Mouse (Mus musculus): ENCODE data around the gene Olfr372. TPM values are rescaled to one million over a fixed set of nuclear protein-coding genes. Genes with fewer than 3 reads are reported as not detected.
"Not testable (repeated sequence)": the region's sequence is repeated elsewhere in the genome, so short reads cannot be mapped to it uniquely, and the experiment has no call there.

The Olfr372 gene
- total RNA-seq (2017) = 0.12 and 0.47 TPM in 2 replicates

DNA sequence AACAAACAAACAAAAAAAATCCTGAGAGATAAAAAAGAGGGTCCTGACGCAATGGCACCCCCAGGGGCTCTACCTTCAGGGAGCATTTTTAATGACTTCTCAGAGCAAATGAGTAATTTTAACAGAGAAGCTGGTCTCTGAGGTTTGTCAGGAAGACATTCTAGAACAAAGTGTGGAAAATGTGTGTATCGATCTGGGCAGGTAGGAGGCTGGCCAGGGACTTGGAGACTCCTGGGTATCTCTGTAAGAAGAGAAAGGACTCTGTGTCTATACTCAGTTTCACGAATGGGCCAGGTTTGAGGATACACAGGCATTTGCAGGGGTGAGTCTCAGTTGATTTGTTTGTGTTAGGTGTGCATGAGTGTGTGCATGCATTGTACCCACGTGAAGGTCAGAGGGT, at the start of gene Olfr372:
Gene Olfr372 (plus strand): TSS at position 301 of the 400 bp plus-strand sequence.
- not testable (repeated sequence) for ATAC-seq (ENCODE audit: extremely low read depth, insufficient number of reproducible peaks, low FRiP score, poor library complexity, severe bottlenecking)

GRCm38 (mm10) chr8:71999434-71999833, 41.6 kb upstream of the Olfr372 start:
- ATAC-seq (ENCODE audit: extremely low read depth, insufficient number of reproducible peaks, low FRiP score, poor library complexity, severe bottlenecking) = no peak

DNA sequence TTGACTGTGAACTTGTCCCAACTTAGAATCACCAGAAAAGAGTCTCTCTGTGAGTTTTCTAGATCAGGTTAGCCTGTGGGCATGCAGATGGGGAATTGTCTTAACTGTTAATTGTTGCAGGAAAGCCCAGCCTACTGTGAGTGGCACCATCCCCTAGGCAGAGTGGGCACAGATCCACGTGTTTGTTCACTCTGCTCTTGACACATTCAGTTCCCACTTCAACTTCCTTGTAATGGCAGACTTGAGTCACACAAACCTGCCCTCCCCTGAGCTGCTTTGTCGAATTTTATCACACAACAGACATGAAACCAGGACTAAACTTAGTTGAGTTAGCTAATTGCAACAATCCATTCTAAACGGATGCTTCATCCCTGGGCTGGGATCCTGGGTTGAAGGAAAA, 40.8 kb upstream of the Olfr372 start:
- no peak for ATAC-seq (ENCODE audit: extremely low read depth, insufficient number of reproducible peaks, low FRiP score, poor library complexity, severe bottlenecking)

DNA sequence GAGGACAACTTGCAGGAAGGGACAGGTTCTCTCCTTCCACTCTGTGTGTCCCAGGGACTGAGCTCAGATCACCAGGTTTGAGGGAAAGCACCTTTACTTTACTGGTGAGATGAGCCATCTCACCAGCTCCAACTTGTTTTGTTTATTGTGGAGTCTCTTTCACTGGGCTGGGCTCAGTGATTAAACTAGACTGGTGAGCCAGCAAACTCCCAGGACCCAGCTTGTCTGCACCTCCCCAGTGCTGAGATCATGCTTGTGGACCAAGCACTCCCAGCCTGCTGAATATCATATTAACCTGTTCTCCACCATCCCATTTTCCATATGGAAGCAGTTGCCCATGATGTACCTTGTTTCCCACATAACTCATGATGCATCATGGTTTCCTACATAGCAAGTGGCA, 38.1 kb upstream of the Olfr372 start:
- ATAC-seq (ENCODE audit: extremely low read depth, insufficient number of reproducible peaks, low FRiP score, poor library complexity, severe bottlenecking) = no peak

- ATAC-seq (ENCODE audit: extremely low read depth, insufficient number of reproducible peaks, low FRiP score, poor library complexity, severe bottlenecking) = peak; percentile 64
These were observed 35.1 kb upstream of the Olfr372 start for GRCm38 (mm10) chr8:72005912-72006311.

GRCm38 (mm10) chr8:72006763-72007162, 34.3 kb upstream of the Olfr372 start:
- ATAC-seq (ENCODE audit: extremely low read depth, insufficient number of reproducible peaks, low FRiP score, poor library complexity, severe bottlenecking) = no peak

- peak; percentile 77 for ATAC-seq (ENCODE audit: extremely low read depth, insufficient number of reproducible peaks, low FRiP score, poor library complexity, severe bottlenecking)
These were observed 32.8 kb upstream of the Olfr372 start for GRCm38 (mm10) chr8:72008134-72008641.

DNA sequence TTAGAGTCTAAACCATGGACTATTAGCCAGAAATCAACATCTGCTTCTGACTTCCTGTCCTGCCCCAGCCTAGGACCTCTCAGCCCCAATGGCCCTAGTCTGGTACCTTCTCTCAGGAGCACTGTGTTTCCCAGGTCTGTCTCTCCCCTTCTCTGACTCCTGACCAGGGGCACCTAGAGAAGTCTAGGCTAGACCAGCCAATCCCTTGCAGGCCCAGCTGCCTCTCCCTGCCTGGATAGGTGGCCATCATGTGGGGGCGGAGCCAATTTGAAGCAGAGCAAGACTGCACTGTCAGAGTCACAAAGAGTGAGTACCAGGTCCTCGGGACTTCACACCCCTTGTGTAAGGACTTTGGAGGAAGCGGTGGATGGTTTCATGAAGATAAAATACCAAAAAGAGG, 31.5 kb upstream of the Olfr372 start, which contains the start of gene Cyp4f18:
Gene Cyp4f18 (minus strand): TSS at position 154 of the 400 bp plus-strand sequence.
- peak; percentile 60 for ATAC-seq (ENCODE audit: extremely low read depth, insufficient number of reproducible peaks, low FRiP score, poor library complexity, severe bottlenecking)

DNA sequence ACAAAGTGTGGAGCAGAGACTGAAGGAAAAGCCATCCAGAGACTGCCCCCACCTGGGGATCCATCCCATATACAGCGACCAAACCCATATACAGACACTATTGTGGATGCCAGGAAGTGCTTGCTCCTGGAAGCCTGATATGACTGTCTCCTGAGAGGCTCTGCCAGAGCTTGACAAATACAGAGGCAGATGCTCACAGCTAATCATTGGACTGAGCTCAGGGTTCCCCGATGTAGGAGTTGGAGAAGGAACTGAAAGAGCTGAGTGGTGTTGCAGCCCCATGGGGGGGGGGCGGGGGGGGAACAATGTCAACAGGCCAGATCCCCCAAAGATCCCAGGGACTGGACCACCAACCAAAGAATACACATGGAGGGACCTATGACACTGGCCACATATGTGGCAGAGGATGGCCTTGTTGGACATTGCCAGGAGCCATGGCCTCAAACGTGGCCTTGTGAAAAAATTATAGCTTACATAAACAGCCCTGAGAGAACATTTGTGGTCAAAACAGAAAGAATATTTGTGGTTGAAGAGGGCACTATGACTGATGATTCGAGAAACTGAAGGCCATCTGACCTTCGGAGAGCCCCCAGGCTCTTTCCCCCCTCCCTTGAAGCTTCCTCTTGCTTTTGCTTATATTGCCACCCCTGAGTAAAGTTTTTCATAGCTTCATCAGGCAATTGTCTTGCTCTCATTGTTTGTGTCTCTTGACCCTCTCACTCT, 27.4 kb upstream of the Olfr372 start:
- ATAC-seq (ENCODE audit: extremely low read depth, insufficient number of reproducible peaks, low FRiP score, poor library complexity, severe bottlenecking) = not testable (repeated sequence)

DNA sequence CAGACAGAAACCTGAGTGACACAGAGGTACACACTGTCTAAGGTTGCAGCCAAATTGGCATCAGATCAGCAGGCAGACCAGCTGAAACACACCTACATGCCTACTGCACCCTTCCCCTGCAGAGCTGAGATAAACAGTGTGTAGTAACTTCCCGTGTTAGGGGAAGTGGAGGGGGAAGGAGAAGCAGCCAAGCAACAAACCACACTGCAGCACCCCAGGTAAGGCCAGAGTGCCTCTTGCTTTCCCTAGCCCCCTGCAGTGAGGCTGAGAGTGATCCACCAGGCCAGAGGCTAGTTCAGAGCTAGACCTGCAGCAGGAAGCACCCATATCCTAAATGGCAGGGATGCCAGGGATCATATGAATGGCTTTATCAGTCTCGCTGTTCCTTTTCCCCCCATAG, 23.7 kb upstream of the Olfr372 start:
- peak; percentile 96 for ATAC-seq (ENCODE audit: extremely low read depth, insufficient number of reproducible peaks, low FRiP score, poor library complexity, severe bottlenecking)

- ATAC-seq (ENCODE audit: extremely low read depth, insufficient number of reproducible peaks, low FRiP score, poor library complexity, severe bottlenecking) = no peak
These were observed 22.9 kb upstream of the Olfr372 start for GRCm38 (mm10) chr8:72018141-72018540.

- ATAC-seq (ENCODE audit: extremely low read depth, insufficient number of reproducible peaks, low FRiP score, poor library complexity, severe bottlenecking) = not testable (repeated sequence)
These were observed 22.0 kb upstream of the Olfr372 start for GRCm38 (mm10) chr8:72019022-72019421.

DNA sequence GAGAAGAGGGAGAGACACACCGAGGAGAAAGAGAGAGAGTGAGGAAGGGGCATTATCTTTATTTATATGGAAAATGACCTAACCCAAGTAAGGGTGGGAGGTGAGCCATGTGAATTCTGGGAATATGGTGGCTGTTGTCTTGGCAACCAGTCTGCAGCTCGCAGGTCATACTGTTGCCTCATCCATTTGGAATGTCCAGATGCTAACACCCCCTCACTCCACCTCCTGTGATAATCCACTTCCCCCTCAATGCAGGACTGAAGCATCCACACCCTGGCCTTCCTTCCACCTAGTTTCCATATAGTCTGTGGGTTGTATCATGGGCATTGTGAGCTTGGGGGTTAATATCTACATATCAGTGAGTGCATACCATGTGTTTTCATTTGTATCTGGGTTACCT, 21.2 kb upstream of the Olfr372 start:
- no peak for ATAC-seq (ENCODE audit: extremely low read depth, insufficient number of reproducible peaks, low FRiP score, poor library complexity, severe bottlenecking)

- not testable (repeated sequence) for ATAC-seq (ENCODE audit: extremely low read depth, insufficient number of reproducible peaks, low FRiP score, poor library complexity, severe bottlenecking)
These were observed 16.1 kb upstream of the Olfr372 start for GRCm38 (mm10) chr8:72024886-72025285.

- ATAC-seq (ENCODE audit: extremely low read depth, insufficient number of reproducible peaks, low FRiP score, poor library complexity, severe bottlenecking) = peak; percentile 74
These were observed 8.1 kb upstream of the Olfr372 start for GRCm38 (mm10) chr8:72032926-72033325.

DNA sequence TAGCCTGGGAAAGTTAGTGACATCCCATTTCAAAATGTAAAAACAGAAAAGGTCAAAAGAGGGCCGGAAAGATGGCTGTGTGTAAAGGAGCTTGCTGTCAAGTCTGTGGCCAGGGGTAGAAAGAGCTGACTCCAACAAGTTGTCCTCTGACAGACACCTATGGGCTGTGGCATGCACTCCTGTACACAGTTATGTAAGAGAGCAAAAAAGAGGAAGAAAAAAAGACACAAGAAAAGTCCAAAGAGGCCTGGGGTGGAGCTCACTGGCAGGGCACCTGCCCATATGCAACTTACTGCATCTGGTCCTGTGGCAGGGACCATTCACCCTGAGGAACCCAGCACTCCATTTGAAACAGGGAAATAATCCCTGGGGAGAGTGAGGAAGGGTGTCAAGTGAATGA, 1.5 kb downstream of the Olfr372 start:
- ATAC-seq (ENCODE audit: extremely low read depth, insufficient number of reproducible peaks, low FRiP score, poor library complexity, severe bottlenecking) = peak; percentile 71

GRCm38 (mm10) chr8:72054633-72055032, 13.6 kb downstream of the Olfr372 start:
- ATAC-seq (ENCODE audit: extremely low read depth, insufficient number of reproducible peaks, low FRiP score, poor library complexity, severe bottlenecking) = not testable (repeated sequence)

DNA sequence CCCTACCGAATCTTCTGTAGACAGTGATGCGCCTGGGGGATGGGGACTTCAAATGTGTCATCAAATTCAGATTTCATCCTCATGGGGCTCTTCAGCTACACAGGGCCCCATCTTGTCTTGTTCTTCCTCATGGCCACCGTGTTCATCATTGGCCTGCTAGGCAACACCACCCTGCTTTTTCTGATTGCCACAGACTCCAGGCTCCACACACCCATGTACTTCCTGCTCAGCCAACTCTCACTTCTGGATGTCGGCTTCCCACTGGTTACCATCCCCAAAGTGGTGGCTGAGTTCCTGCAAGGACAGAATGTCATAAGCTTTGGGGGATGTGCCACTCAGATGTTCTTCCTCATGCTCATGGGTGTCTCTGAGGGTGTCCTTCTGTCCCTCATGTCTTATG, 16.6 kb downstream of the Olfr372 start:
- not testable (repeated sequence) for ATAC-seq (ENCODE audit: extremely low read depth, insufficient number of reproducible peaks, low FRiP score, poor library complexity, severe bottlenecking)

DNA sequence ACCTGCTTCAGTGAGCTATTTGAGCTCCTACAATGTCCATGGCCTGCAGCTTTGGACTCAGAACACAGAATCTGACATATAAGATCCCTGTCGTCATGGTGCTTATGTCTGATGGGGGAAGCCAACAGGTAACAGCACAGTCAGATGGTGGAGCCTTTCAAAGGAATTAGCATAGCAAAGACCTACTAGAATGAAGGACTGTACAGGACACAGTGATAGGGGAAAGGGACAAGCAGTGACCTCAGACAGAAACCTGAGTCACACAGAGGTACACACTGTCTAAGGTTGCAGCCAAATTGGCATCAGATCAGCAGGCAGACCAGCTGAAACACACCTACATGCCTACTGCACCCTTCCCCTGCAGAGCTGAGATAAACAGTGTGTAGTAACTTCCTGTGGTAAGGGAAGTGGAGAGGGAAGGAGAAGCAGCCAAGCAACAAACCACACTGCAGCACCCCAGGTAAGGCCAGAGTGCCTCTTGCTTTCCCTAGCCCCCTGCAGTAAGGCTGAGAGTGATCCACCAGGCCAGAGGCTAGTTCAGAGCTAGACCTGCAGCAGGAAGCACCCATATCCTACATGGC, 25.9 kb downstream of the Olfr372 start:
- ATAC-seq (ENCODE audit: extremely low read depth, insufficient number of reproducible peaks, low FRiP score, poor library complexity, severe bottlenecking) = peak; percentile 97

DNA sequence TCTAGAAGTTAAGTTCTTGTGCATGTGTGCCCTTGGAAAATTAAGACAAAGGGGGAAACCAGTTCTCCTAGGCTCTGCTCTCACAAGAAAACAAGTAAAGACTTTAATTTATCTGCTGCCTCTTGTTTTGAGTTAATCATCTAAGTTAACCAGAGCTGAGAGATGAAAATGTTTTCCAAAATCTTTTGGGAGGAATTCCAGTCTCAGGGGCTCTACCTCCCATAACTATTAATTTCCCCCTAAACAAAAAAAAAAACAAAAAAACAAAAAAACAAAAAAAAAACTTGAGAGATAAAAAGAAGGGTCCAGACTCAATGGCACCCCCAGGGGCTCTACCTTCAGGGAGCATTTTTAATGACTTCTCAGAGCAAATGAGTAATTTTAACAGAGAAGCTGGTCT, 41.9 kb downstream of the Olfr372 start, which contains the start of gene Olfr373:
Gene Olfr373 (plus strand): TSS at position 301 of the 400 bp plus-strand sequence.
- not testable (repeated sequence) for ATAC-seq (ENCODE audit: extremely low read depth, insufficient number of reproducible peaks, low FRiP score, poor library complexity, severe bottlenecking)
